Mouse (Mus musculus) c-Kit-positive CD71-negative TER-119-negative erythroid progenitor cells, embryonic 14.5 days (primary cell): ENCODE measurements around the gene Fuca1.
"Not testable (repeated sequence)": the region's sequence is repeated elsewhere in the genome, so short reads cannot be mapped to it uniquely, and the experiment has no call there.

Experiments
- DNase-seq: peaks from one replicate; pipeline ENCODE4 v3.0.0-alpha.2; 2013; ENCODE audit warnings: low read depth

Gene Fuca1

DNA sequence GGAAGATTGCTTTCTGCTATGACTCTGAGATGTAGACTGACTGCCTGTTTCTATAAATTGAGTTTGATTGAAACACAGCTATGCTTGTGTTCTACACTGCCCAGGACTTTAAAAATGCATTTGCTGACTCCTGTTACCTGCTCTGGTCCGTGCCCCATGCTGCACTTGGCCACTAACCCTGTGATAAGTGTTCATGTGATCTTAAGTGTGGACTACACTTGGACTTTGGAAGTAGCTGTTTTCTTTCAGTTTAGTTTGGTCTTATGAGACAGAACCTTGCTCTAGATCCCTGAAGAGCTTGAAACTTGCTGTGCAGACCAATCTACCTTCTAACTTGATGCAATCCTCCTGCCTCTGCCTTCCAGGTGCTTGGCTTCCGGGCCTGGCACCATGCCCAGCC lies 3.9 kb downstream of the Fuca1 start:
- no peak for DNase-seq

GRCm38 (mm10) chr4:135925341-135925740 lies 4.8 kb downstream of the Fuca1 start:
- DNase-seq, result no peak

DNA sequence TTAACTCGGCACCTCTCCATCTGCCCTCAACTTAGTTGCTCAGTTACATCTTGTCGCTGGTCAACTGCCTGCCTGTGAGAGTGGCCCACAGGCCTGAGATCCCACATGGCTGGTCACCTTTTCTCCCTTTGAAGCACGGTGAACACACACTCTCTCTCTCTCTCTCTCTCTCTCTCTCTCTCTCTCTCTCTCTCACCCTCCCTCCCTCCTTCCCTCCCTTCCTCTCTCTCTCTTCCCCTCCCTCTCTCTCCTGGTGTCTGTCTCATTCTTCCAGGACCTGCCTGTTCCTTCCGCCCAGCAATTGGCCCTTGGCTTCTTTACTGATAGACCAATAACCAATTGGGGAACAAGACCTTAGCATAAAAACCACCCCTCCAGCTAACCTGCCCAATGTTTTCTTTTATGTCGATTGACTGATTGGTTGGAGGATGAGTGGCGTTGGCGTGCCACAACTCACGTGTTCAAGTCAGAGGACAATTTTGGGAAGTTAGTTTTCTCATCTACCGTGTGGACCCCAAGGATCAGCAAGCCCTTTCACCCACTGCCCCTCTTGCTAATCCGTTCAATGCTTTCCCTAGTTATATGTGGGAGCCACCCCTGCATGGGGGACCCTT lies 5.8 kb downstream of the Fuca1 start:
- no peak for DNase-seq

DNA sequence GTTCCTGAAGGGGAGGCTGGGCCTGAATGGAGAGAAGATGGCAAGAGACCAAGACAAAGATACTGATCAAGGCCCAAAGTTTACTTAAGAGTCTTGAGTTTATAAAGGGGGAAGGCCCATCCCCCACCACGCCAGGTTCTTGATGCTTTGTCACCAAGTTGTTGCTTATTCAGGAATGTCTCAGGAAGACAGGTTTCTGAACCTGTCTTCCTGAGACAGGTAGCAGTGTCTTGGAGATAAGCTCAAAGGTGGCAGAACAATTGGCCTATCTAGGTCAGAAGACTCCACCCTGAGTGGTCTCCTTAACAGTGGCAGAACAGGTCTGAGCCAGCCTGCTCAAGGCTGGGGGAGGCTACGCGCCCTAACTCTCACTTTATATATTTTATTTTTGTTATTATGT lies 6.3 kb downstream of the Fuca1 start:
- DNase-seq, result no peak

- DNase-seq, result no peak
Measured at GRCm38 (mm10) chr4:135928376-135928775, 7.8 kb downstream of the Fuca1 start.

DNA sequence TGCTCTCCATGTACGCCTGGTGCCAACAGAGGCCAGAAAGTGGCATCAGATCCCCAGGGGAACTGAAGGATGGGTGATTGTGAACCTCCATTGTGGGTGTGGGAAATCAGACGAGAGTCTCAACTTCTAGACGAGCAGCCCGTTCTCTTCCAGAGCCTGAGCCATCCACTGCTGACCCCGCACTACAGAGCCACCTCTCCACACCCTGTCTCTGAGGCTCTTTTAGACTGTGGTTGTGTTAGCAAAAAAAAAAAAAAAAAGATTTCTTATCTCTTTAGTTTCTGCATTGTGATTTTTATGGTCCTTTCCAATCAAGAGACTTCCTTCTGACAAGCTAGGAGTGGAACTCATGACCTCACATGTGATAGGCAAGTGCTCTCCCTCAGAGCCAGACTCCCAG lies 8.9 kb downstream of the Fuca1 start:
- no peak for DNase-seq

DNA sequence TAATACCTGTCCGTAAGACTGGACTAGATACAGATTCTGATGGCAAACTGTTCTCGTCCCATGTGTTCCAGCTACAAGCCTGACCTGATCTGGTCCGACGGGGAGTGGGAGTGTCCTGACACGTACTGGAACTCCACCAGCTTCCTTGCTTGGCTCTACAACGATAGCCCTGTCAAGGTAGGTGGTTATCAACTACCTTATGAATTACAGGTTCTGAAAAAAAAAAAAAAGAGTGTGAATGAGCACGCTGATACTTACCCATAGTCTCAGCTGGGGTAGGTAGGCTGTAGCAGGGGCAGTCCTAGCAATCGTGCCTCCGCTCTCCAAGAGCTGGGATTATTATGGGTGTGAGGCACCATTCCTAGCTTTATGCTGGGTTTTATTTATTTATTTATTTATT lies 9.3 kb downstream of the Fuca1 start:
- DNase-seq, result no peak

DNA sequence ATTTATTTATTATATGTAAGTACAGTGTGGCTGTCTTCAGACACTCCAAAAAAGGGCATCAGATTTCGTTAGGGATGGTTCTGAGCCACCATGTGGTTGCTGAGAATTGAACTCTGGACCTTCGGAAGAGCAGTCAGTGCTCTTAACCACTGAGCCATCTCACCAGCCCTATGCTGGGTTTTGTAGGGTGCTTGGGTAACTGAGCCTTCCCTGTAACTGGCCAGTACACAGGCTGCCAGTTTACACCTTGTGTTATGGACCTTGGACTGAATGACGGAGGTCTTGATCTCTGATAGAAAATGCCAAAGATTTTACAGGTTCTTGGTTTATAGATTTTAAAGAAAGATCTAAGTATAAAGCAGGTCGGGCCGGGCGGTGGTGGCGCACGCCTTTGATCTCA lies 9.7 kb downstream of the Fuca1 start:
- DNase-seq, result no peak

DNA sequence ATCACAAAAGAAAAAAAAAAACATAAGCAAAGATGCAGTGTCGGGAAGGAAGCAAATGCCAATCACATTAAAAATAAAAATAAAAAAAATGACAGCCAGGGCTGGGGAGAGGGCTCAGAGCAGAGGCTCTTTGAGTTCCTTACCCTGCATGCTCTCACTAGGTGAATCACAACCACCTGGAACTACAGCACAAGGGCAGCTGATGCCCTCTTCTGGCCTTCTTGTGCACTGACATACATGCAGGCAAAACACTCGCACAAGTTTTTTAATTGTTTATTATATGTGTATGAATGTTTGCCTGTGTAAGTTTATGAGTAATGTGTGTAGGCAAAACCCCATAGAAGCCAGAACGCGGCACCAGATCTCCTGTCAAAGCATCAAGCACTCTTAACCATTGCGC lies 11.3 kb downstream of the Fuca1 start:
- DNase-seq, result no peak

GRCm38 (mm10) chr4:135934708-135935500 lies 14.4 kb downstream of the Fuca1 start:
- DNase-seq, result no peak

- no peak for DNase-seq
Measured at GRCm38 (mm10) chr4:135935502-135935901, 15.0 kb downstream of the Fuca1 start.

- DNase-seq, result no peak
Measured at GRCm38 (mm10) chr4:135938858-135939257, 18.3 kb downstream of the Fuca1 start.

DNA sequence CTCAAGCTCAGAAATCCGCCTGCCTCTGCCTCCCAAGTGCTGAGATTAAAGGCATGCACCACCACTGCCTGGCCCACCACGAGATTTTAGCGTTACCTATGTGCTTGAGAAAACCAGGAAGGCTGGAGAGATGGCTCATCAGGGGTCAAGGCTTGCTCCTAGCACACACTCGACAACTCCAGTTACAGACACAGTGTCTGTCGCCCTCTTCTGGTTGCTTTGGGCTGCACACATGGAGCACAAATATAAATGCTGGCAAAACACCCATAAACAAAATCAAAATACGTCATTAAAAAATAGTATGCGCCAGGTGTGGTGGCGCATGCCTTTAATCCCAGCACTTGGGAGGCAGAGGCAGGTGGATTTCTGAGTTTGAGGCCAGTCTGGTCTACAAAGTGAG lies 20.5 kb downstream of the Fuca1 start:
- DNase-seq, result not testable (repeated sequence)

- DNase-seq, result peak; percentile 52
Measured at GRCm38 (mm10) chr4:135942193-135942592, 21.7 kb downstream of the Fuca1 start.

DNA sequence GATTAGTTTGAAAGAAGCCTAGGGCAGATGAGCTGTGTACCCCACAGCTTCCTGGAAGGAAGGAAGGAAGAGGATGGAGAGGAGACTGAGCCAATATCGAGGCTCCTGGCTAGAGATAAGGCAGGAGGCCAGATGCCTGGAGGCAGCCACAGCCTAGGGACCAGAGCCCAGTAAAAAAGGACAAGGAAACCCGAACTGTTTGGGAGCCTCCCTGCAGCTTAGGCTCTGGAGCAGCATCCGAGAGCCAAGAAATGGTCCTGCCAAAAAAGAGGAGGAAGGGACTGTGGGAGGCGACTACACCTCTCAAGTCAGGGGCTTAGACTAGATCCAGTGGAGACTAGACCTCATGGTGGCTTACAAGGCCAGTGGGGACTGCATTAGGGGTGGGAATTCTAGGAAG lies 22.9 kb downstream of the Fuca1 start:
- no peak for DNase-seq

DNA sequence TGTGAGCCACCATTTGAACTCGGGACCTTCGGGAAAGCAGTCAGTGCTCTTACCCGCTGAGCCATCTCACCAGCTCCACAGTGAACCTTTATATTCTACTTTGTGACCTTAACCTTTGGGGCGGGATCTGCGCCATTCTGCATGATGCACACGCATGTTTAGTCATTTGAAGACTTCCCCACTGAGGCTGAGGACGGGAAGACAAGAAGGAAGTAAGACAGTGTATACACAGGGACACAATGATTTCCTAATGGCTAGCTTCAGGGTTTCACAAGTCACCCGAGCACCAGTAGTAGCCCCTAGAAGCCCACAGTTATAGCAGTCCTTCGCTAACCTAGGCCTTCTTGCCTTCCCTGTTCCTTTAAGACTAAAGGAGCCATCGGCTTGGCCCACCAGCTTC lies 25.2 kb downstream of the Fuca1 start:
- no peak for DNase-seq

- peak; percentile 92 for DNase-seq
Measured at GRCm38 (mm10) chr4:135946278-135946658, 25.7 kb downstream of the Fuca1 start, which contains the start of gene Hmgcl. Gene Hmgcl, plus strand, starts transcription at chr4:135946448.

- DNase-seq, result no peak
Measured at GRCm38 (mm10) chr4:135946659-135947301, 26.2 kb downstream of the Fuca1 start.

DNA sequence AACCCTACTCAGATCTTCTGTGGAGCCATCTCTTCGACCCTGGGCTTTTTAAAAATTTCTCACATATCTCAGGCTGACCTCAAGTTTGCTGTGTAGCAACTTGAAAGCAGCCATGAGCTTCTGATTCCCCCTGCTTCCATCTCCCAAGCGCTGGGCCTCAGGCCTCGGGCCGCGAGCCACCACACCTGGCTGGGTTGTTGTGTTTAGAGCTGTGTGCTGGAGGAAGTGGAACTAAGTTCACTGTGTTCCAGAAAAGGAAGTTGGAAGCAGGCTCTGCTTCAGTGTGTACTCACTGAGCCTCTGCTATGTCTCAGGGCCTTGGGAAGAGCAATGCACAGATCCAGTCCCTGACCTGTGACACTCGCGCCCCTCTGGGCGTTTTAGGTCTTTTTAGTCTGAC lies 27.6 kb downstream of the Fuca1 start:
- DNase-seq, result no peak

DNA sequence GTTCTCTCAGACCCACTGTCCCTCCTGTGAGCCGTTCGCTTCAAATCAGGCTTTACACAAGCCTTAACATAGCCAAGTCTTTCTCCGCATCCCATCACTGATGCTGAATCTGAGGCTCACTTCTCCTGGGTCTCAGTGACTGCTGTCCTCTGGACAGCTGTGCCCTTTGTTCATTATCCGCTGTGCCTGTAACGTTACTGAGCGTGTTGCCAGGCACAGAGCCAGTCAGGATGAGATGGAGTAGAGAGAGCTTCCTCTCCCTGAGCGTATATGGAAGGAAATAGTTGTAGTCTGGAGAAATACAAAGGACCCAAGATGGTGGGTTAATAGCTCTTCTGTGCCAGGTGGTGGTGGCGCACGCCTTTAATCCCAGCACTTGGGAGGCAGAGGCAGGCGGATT lies 28.9 kb downstream of the Fuca1 start:
- no peak for DNase-seq

GRCm38 (mm10) chr4:135949911-135950310 lies 29.4 kb downstream of the Fuca1 start:
- no peak for DNase-seq

DNA sequence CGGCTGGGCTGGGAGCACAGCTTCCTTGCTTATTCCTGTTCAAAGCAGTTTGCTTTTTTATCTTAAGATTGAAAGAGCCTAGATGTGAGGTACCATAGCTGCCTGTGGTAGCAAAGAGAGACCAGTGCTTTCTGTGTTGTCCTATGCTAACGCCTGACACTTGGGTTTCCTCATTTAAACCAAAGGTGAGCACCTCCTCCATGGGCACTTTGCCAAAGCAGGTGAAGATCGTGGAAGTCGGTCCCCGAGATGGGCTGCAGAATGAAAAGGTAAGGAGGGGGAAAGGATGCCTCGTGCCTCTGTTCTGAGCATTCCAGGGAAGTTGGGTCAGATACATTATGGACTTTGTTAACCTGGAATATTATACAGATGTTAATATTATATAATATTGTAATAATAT lies 29.8 kb downstream of the Fuca1 start:
- DNase-seq, result no peak

GRCm38 (mm10) chr4:135951505-135951904 lies 31.0 kb downstream of the Fuca1 start:
- no peak for DNase-seq
